Comparison of ENCODE assay signal across 17 mouse cellular contexts in the genomic region with DNA sequence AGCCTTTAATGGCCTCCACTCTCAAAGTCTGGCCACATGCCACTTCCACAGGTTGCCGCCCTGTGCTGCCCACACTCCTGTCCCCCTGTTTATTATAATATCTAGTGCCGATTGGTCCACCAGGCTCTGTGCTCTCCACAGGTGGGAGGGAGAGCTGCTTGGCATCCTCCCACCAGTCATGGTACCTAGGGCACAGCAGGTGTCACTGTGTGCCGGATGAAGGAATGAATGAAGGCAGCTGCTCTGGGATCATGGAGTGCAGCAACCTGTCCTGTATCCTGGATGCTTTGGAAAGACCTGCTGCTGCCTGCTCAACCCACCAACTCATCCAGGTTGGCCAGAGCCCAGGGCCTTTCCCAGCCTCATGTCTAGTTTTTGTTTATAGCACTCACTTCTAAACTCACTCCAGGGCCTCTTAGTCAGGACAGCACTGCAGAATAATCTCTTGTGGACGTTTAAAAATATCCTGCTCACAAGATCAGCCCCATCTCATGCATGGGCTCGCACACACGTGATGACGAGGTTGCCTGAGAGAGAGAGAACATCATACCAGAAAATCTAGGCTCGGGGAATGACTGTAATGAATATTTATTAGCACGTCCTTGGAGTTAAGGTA.
DNase-seq lines count a peak whose midpoint lies in the region; ATAC-seq and TF ChIP-seq lines count a peak whose summit lies in the region.
"Had no signal": no experiment of that assay in that cellular context is flagged by ENCODE, and none has a peak within 500 bp of the region (broad histone marks: within the 10 kb centered on the region; RNA-seq: fewer than 3 reads in every experiment).

No protein-coding gene starts in this region.

- H3K27me3 ChIP-seq in hindbrain, postnatal 0 days (ENCODE audit: insufficient read depth, low read length) = no peaks in the 10 kb centered on the region
- no peaks in the 10 kb centered on the region for H3K27me3 ChIP-seq in hindbrain, embryonic 14.5 days (ENCODE audit: control insufficient read depth, insufficient read depth, low read length)
- no peaks in the 10 kb centered on the region for H3K27me3 ChIP-seq in heart, embryonic 16.5 days (ENCODE audit: control insufficient read depth, insufficient read depth, low read length)
- H3K27me3 ChIP-seq: limb, embryonic 12.5 days; liver, embryonic 15.5 days; neural tube, embryonic 13.5 days had no signal

- DNase-seq in hindbrain, postnatal 0 days (ENCODE audit: low spot score) = peak; percentile 23
- DNase-seq in hindbrain, embryonic 14.5 days (ENCODE audit: low spot score) = no peak
- peak; percentile 98 for DNase-seq in cerebellum, adult 11-12 months
- DNase-seq in cerebellum, postnatal 36 days = peak; percentile 90 to 92
- no peak for DNase-seq in urinary bladder, adult 2 months (ENCODE audit: low spot score)
- no peak for DNase-seq in adipocyte (ENCODE audit: low spot score)
- DNase-seq in urinary bladder, postnatal 10 days (ENCODE audit: low spot score) = no peak
- DNase-seq: adrenal gland, postnatal 25 days; kidney, postnatal 25 days; thymus, postnatal 14 days had no signal

- 70% methylated on average over 9 of the region's 9 CpGs for WGBS in hindbrain, postnatal 0 days
- 73% methylated on average over 9 of the region's 9 CpGs for WGBS in hindbrain, embryonic 14.5 days
- WGBS in heart, embryonic 16.5 days = 57% methylated on average over 9 of the region's 9 CpGs

- no peak overlapping the region for H3K4me3 ChIP-seq in hindbrain, postnatal 0 days (ENCODE audit: low read length)
- H3K4me3 ChIP-seq in hindbrain, embryonic 14.5 days (replicated peaks; ENCODE audit: low read length) = no peak overlapping the region
- no peak overlapping the region for H3K4me3 ChIP-seq in heart, embryonic 16.5 days (ENCODE audit: low read length)
- H3K4me3 ChIP-seq: hindbrain, embryonic 10.5 days; limb, embryonic 12.5 days; liver, embryonic 15.5 days; neural tube, embryonic 13.5 days had no signal

- H3K4me1 ChIP-seq in hindbrain, postnatal 0 days (ENCODE audit: insufficient read depth, low read length) = peaks cover 16% of the 10 kb centered on the region
- peaks cover 19% of the 10 kb centered on the region for H3K4me1 ChIP-seq in hindbrain, embryonic 14.5 days (replicated peaks; ENCODE audit: control insufficient read depth, insufficient read depth, low read length)
- peaks cover 13% of the 10 kb centered on the region for H3K4me1 ChIP-seq in heart, embryonic 16.5 days (ENCODE audit: control insufficient read depth, insufficient read depth, low read length)
- H3K4me1 ChIP-seq: liver, embryonic 15.5 days had no signal

- TF ChIP-seq CTCF in hindbrain, postnatal 0 days (IDR thresholded peaks at IDR 0.05; ENCODE audit: low read depth) = no peak

- H3K9ac ChIP-seq in hindbrain, postnatal 0 days (replicated peaks; ENCODE audit: low read length) = no peak overlapping the region
- no peak overlapping the region for H3K9ac ChIP-seq in hindbrain, embryonic 14.5 days
- H3K9ac ChIP-seq in heart, embryonic 16.5 days (ENCODE audit: low read length) = no peak overlapping the region
- H3K9ac ChIP-seq: limb, embryonic 12.5 days; liver, embryonic 15.5 days; neural tube, embryonic 13.5 days had no signal

- no peak overlapping the region for H3K4me2 ChIP-seq in hindbrain, postnatal 0 days (ENCODE audit: low read depth, low read length)
- H3K4me2 ChIP-seq in hindbrain, embryonic 14.5 days (replicated peaks) = no peak overlapping the region
- no peak overlapping the region for H3K4me2 ChIP-seq in heart, embryonic 16.5 days (ENCODE audit: low read depth, low read length)
- H3K4me2 ChIP-seq: limb, embryonic 12.5 days; liver, embryonic 15.5 days; neural tube, embryonic 13.5 days had no signal

- no peaks in the 10 kb centered on the region for H3K9me3 ChIP-seq in hindbrain, postnatal 0 days (ENCODE audit: low read length)
- H3K9me3 ChIP-seq in hindbrain, embryonic 14.5 days (ENCODE audit: control insufficient read depth, low read length) = no peaks in the 10 kb centered on the region
- H3K9me3 ChIP-seq in heart, embryonic 16.5 days (replicated peaks; ENCODE audit: control insufficient read depth, low read length) = no peaks in the 10 kb centered on the region
- H3K9me3 ChIP-seq: hindbrain, embryonic 10.5 days; limb, embryonic 12.5 days; liver, embryonic 15.5 days; neural tube, embryonic 13.5 days had no signal

- ATAC-seq in hindbrain, postnatal 0 days = peak; percentile 39
- no peak for ATAC-seq in hindbrain, embryonic 14.5 days (ENCODE audit: low FRiP score)
- ATAC-seq in heart, embryonic 16.5 days (replicated peaks; ENCODE audit: extremely low read depth, insufficient read depth, low FRiP score) = peak; percentile 80
- ATAC-seq: intestine, postnatal 0 days had no signal

- no peaks in the 10 kb centered on the region for H3K36me3 ChIP-seq in hindbrain, postnatal 0 days (ENCODE audit: insufficient read depth, low read length)
- no peaks in the 10 kb centered on the region for H3K36me3 ChIP-seq in hindbrain, embryonic 14.5 days (replicated peaks; ENCODE audit: control insufficient read depth, insufficient read depth)
- no peaks in the 10 kb centered on the region for H3K36me3 ChIP-seq in heart, embryonic 16.5 days (ENCODE audit: control insufficient read depth, insufficient read depth)
- H3K36me3 ChIP-seq: G1E; hindbrain, embryonic 10.5 days; limb, embryonic 12.5 days; liver, embryonic 15.5 days; neural tube, embryonic 13.5 days had no signal

- no peak overlapping the region; the same call in 1 of the 2 replicates for H3K27ac ChIP-seq in hindbrain, postnatal 0 days
- no peak overlapping the region for H3K27ac ChIP-seq in hindbrain, embryonic 14.5 days
- peak overlapping the region; percentile 66 for H3K27ac ChIP-seq in heart, embryonic 16.5 days (ENCODE audit: low read length)
- H3K27ac ChIP-seq: hindbrain, embryonic 10.5 days; limb, embryonic 12.5 days; liver, embryonic 15.5 days; neural tube, embryonic 13.5 days had no signal

Comparison
In these comparisons a context has a peak if more than half of its experiments do, and no peak if none do; other contexts are left out.
1. DNase-seq: peak in hindbrain, postnatal 0 days (single experiment), cerebellum, adult 11-12 months (single experiment) and cerebellum, postnatal 36 days (2 of 2); none in hindbrain, embryonic 14.5 days (single experiment), urinary bladder, adult 2 months (single experiment), adipocyte (single experiment) and urinary bladder, postnatal 10 days (single experiment).